Mouse (Mus musculus): ENCODE results near the gene Gm11239. TPM values are rescaled to one million over a fixed set of nuclear protein-coding genes. Genes with fewer than 3 reads are reported as not detected.

Gm11239 gene
- polyA plus RNA-seq (2021; fragmentation: Nextera tagmentation), result not detected in 2 replicates
- long read RNA-seq, experiment 1, result 0 reads
- long read RNA-seq, experiment 2, result 0 reads

GRCm38 (mm10) chr4:73668054-73668453, at the start of gene Gm11239:
TSS of gene Gm11239 (plus strand) at chr4:73668354.

DNA sequence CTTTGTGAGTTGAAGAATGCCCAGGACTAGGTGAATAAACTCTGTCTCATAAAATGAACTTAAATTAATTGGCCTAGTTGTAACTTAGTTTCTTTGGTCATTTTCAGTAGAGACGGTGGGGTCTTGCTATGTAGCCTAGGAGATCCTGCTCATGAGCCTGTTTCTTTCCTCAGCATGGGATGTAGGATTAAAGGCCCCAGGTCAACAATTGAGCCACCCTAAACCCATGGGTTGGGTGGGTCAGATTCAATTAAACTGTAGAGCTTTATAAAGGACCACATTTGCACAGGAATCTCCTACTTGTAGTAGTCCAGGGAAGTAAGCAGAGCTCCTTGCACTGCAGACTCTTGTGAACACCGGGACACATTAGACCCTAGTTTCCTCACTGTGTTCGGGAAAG, 45.5 kb upstream of the Gm11239 start, which contains the start of gene Gm11237:
TSS of gene Gm11237 (plus strand) at position 301 of the 400 bp plus-strand sequence.

GRCm38 (mm10) chr4:73637821-73638220, 30.3 kb upstream of the Gm11239 start, which contains the start of gene Gm11236:
TSS of gene Gm11236 (plus strand) at chr4:73638121.

DNA sequence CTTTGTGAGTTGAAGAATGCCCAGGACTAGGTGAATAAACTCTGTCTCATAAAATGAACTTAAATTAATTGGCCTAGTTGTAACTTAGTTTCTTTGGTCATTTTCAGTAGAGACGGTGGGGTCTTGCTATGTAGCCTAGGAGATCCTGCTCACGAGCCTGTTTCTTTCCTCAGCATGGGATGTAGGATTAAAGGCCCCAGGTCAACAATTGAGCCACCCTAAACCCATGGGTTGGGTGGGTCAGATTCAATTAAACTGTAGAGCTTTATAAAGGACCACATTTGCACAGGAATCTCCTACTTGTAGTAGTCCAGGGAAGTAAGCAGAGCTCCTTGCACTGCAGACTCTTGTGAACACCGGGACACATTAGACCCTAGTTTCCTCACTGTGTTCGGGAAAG, 15.1 kb downstream of the Gm11239 start, which contains the start of gene Gm428:
TSS of gene Gm428 (plus strand) at position 301 of the 400 bp plus-strand sequence.

Other genes with a start within 250 kb of the Gm11239 start
- not detected in 2 replicates for gene Gm11238, start 60.5 kb upstream of the Gm11239 start, polyA plus RNA-seq (2021; fragmentation: Nextera tagmentation)
- not detected in 2 replicates for gene Gm11237, start 45.4 kb upstream of the Gm11239 start, polyA plus RNA-seq (2021; fragmentation: Nextera tagmentation)
- gene Gm11236, start 30.2 kb upstream of the Gm11239 start, polyA plus RNA-seq (2021; fragmentation: Nextera tagmentation), result not detected in 2 replicates
- not detected in 2 replicates for gene Gm428, start 15.2 kb downstream of the Gm11239 start, polyA plus RNA-seq (2021; fragmentation: Nextera tagmentation)
- gene Rasef, start 122.6 kb downstream of the Gm11239 start, polyA plus RNA-seq (2021; fragmentation: Nextera tagmentation), result not detected in 2 replicates
- not detected in 2 replicates for gene Gm11758, start 207.9 kb downstream of the Gm11239 start, polyA plus RNA-seq (2021; fragmentation: Nextera tagmentation)
- gene Gm11757, start 222.8 kb downstream of the Gm11239 start, polyA plus RNA-seq (2021; fragmentation: Nextera tagmentation), result not detected in 2 replicates
- not detected in 2 replicates for gene Gm13871, start 237.6 kb downstream of the Gm11239 start, polyA plus RNA-seq (2021; fragmentation: Nextera tagmentation)

Data from left cerebral cortex, adult 6 months (tissue).